Mouse (Mus musculus) small intestine, adult 2 months (tissue): ENCODE measurements around the gene Cnga1. TPM values are rescaled to one million over a fixed set of nuclear protein-coding genes. Genes with fewer than 3 reads are reported as not detected.
A peak's percentile ranks its signal among the peaks of the same experiment; 100 is the strongest.
"Not testable (repeated sequence)": the region's sequence is repeated elsewhere in the genome, so short reads cannot be mapped to it uniquely, and the experiment has no call there.

Source experiments
- H3K27ac ChIP-seq: fragments of 200-500 bp; 2 replicates; pipeline ENCODE4 v1.5.1; 2012; ENCODE audit warnings: low read depth, low read length, control low read depth, inconsistent platforms; ENCODE audit not compliant: insufficient read depth
- H3K27me3 ChIP-seq: fragments of 200-500 bp; 2 replicates; pipeline ENCODE4 v1.6.1; 2012; ENCODE audit warnings: mild to moderate bottlenecking, moderate library complexity, low read length, inconsistent platforms; ENCODE audit not compliant: control insufficient read depth, insufficient read depth
- H3K36me3 ChIP-seq: fragments of 200-500 bp; 2 replicates; pipeline ENCODE4 v1.6.1; 2012; ENCODE audit warnings: mild to moderate bottlenecking, low read length, control low read depth, inconsistent platforms; ENCODE audit not compliant: control insufficient read depth, insufficient read depth
- H3K4me1 ChIP-seq: fragments of 200-500 bp; 2 replicates; pipeline ENCODE4 v1.6.1; 2012; ENCODE audit warnings: low read length, inconsistent platforms, mixed read lengths; ENCODE audit not compliant: control insufficient read depth, insufficient read depth, insufficient read length
- H3K4me3 ChIP-seq: fragments of 200-500 bp; 2 replicates; pipeline ENCODE4 v1.5.1; 2012; ENCODE audit warnings: low read depth, mild to moderate bottlenecking, control low read depth, inconsistent platforms, low read length, moderate library complexity
- CTCF ChIP-seq: fragments of 200-500 bp; IDR thresholded peaks from 2 replicates; pipeline ENCODE4 v1.5.1; 2012; ENCODE audit warnings: low read depth, mild to moderate bottlenecking, control low read depth, inconsistent platforms, low read length, moderate library complexity, mixed read lengths; ENCODE audit not compliant: insufficient replicate concordance, insufficient read length; ENCODE audit errors: extremely low read depth
- POLR2A ChIP-seq: fragments of 200-500 bp; IDR thresholded peaks from 2 replicates; pipeline ENCODE4 v1.6.1; 2012; ENCODE audit warnings: low read depth, mild to moderate bottlenecking, control low read depth, inconsistent platforms, low read length, moderate library complexity
- WGBS: fragments of 180-500 bp; shearing (Covaris S2); methylation state at CpG from one replicate; pipeline ENCODE4 v1.1.7; 2018; 5-methylcytosine and 5-hydroxymethylcytosine counted together
- polyA plus RNA-seq: library from polyadenylated mRNA; depleted of rRNA; stranded (reverse); fragments of >200 nt; gene quantifications from 2 replicates; pipeline ENCODE4 v1.2.3, GENCODE M21; 2012; rRNA removed

Gene Cnga1
- polyA plus RNA-seq, 1 experiment = not detected

- 75% methylated on average over 5 of the region's 5 CpGs for WGBS
- Histone ChIP-seq H3K27ac (no peak overlapping the region), H3K4me1 (no peaks in the 10 kb centered on the region), H3K36me3 (no peaks in the 10 kb centered on the region), H3K27me3 (no peaks in the 10 kb centered on the region), H3K4me3 (no peak overlapping the region)
- no peak for TF ChIP-seq POLR2A
- no peak for TF ChIP-seq CTCF
Measured at GRCm38 (mm10) chr5:72565621-72566020, 78.5 kb downstream of the Cnga1 start.

GRCm38 (mm10) chr5:72563183-72563582 lies 80.9 kb downstream of the Cnga1 start:
- H3K27me3 ChIP-seq, H3K27ac ChIP-seq, H3K4me3 ChIP-seq, H3K36me3 ChIP-seq, H3K4me1 ChIP-seq: not testable (repeated sequence)
- 31% methylated on average over 2 of the region's 2 CpGs for WGBS

GRCm38 (mm10) chr5:72560976-72561628 lies 83.0 kb downstream of the Cnga1 start:
- 71% methylated on average over 3 of the region's 3 CpGs for WGBS
- H3K4me1 ChIP-seq = peaks cover 3% of the 10 kb centered on the region
- TF ChIP-seq POLR2A = no peak
- TF ChIP-seq CTCF = no peak

GRCm38 (mm10) chr5:72559544-72560049 lies 84.5 kb downstream of the Cnga1 start, which contains the start of gene Nfxl1:
Nfxl1 (minus strand) TSS chr5:72559684.
- H3K4me1 ChIP-seq = peaks cover 3% of the 10 kb centered on the region
- H3K27ac ChIP-seq = peak within 1 kb of the TSS; percentile 40
- H3K36me3 ChIP-seq = peaks cover 7% of the 10 kb centered on the region
- peak within 1 kb of the TSS; percentile 96 for H3K4me3 ChIP-seq
- no peaks in the 10 kb centered on the region for H3K27me3 ChIP-seq
- WGBS = under 1% methylated on average over 42 of the region's 42 CpGs
- TF ChIP-seq CTCF = no peak
- peak; percentile 79 for TF ChIP-seq POLR2A

More at GRCm38 (mm10) chr5:72560976-72561628, 83.0 kb downstream of the Cnga1 start:
- no peak overlapping the region for H3K4me3 ChIP-seq
- peaks cover under 1% of the 10 kb centered on the region; the same call in 1 of the 2 replicates for H3K36me3 ChIP-seq
- H3K27ac ChIP-seq = no peak overlapping the region
- no peaks in the 10 kb centered on the region for H3K27me3 ChIP-seq

GRCm38 (mm10) chr5:72558716-72559526 lies 85.2 kb downstream of the Cnga1 start:
- Histone ChIP-seq H3K36me3 (peaks cover 10% of the 10 kb centered on the region), H3K4me3 (peak overlapping the region; percentile 96), H3K27me3 (no peaks in the 10 kb centered on the region), H3K27ac (peak overlapping the region; percentile 40), H3K4me1 (peaks cover 3% of the 10 kb centered on the region)
- 1% methylated on average over 57 of the region's 57 CpGs for WGBS
- no peak for TF ChIP-seq POLR2A
- TF ChIP-seq CTCF = no peak

GRCm38 (mm10) chr5:72556245-72556644 lies 87.8 kb downstream of the Cnga1 start:
- H3K27ac ChIP-seq = no peak overlapping the region
- no peak overlapping the region for H3K4me3 ChIP-seq
- H3K27me3 ChIP-seq = no peaks in the 10 kb centered on the region
- H3K4me1 ChIP-seq = peaks cover 3% of the 10 kb centered on the region
- peaks cover 20% of the 10 kb centered on the region for H3K36me3 ChIP-seq
- no peak for TF ChIP-seq CTCF
- no peak for TF ChIP-seq POLR2A
- 86% methylated on average over 3 of the region's 3 CpGs for WGBS

Other genes starting within 250 kb of the Cnga1 start
- gene Corin, start 139.8 kb downstream of the Cnga1 start, polyA plus RNA-seq = 0.05 TPM in 1 of 2 replicates, not detected in the other
- 4.0 and 5.4 TPM in 2 replicates for gene Nfxl1, start 84.6 kb downstream of the Cnga1 start, polyA plus RNA-seq
- gene Zar1, start 63.0 kb downstream of the Cnga1 start, polyA plus RNA-seq = not detected in 2 replicates
- gene Gm5868, start 56.7 kb downstream of the Cnga1 start, polyA plus RNA-seq = 0.10 and 0.16 TPM in 2 replicates
- gene Nipal1, start 3.5 kb upstream of the Cnga1 start, polyA plus RNA-seq = 0.75 and 6.5 TPM in 2 replicates
- gene Txk, start 108.5 kb upstream of the Cnga1 start, polyA plus RNA-seq = 0.20 and 0.34 TPM in 2 replicates
- gene Tec, start 224.2 kb upstream of the Cnga1 start, polyA plus RNA-seq = 0.85 and 7.1 TPM in 2 replicates